Mouse (Mus musculus) lung, embryonic 16.5 days (tissue): ENCODE measurements around the gene Plxdc1. TPM values are rescaled to one million over a fixed set of nuclear protein-coding genes. Genes with fewer than 3 reads are reported as not detected.
A peak's percentile ranks its signal among the peaks of the same experiment; 100 is the strongest.

ENCODE experiments used
- ATAC-seq: fragments of 200-750 bp; cut with Nextera tagmentation; 2 replicates; pipeline ENCODE4 v1.8.0; 2017; ENCODE audit warnings: low read depth, mild to moderate bottlenecking, moderate library complexity
- H3K27ac ChIP-seq: fragments of 300-500 bp; sonication (generic); 2 replicates; pipeline ENCODE4 v1.5.1; 2014; ENCODE audit warnings: mild to moderate bottlenecking, control low read depth, low read length
- H3K27me3 ChIP-seq: fragments of 300-500 bp; sonication (generic); 2 replicates; pipeline ENCODE4 v1.6.1; 2014; ENCODE audit warnings: low read depth, low read length, mixed read lengths; ENCODE audit not compliant: control insufficient read depth, insufficient read depth
- H3K36me3 ChIP-seq: fragments of 300-500 bp; sonication (generic); 2 replicates; pipeline ENCODE4 v1.6.1; 2014; ENCODE audit warnings: low read length; ENCODE audit not compliant: control insufficient read depth, insufficient read depth
- H3K4me1 ChIP-seq: fragments of 300-500 bp; sonication (generic); replicated peaks from 2 replicates; pipeline ENCODE4 v1.6.1; 2014; ENCODE audit warnings: low read length, mixed read lengths; ENCODE audit not compliant: control insufficient read depth, insufficient read depth
- H3K4me2 ChIP-seq: fragments of 300-500 bp; sonication (generic); 2 replicates; pipeline ENCODE4 v1.6.1; 2014; ENCODE audit warnings: low read depth, low read length, control low read depth
- H3K4me3 ChIP-seq: fragments of 300-500 bp; sonication (generic); 2 replicates; pipeline ENCODE4 v1.5.1; 2014; ENCODE audit warnings: mild to moderate bottlenecking, low read length, control low read depth
- H3K9ac ChIP-seq: fragments of 300-500 bp; sonication (generic); 2 replicates; pipeline ENCODE4 v1.6.1; 2014; ENCODE audit warnings: low read length, control low read depth
- H3K9me3 ChIP-seq: fragments of 300-500 bp; sonication (generic); 2 replicates; pipeline ENCODE4 v1.6.1; 2016; ENCODE audit warnings: low read length; ENCODE audit not compliant: control insufficient read depth
- WGBS: fragments of 180-500 bp; shearing (Covaris S2); extraction: QIAGEN DNeasy Blood & Tissue Kit; methylation state at CpG from one replicate; pipeline ENCODE4 v1.1.7; 2014; 5-methylcytosine and 5-hydroxymethylcytosine counted together
- polyA plus RNA-seq: library from polyadenylated mRNA; unstranded; fragments of >200 nt; fragmentation: Nextera tagmentation; extraction: Ambion mirVana; gene quantifications from 2 replicates; pipeline ENCODE4 v1.2.1, GENCODE M21; 2015

The Plxdc1 gene
- polyA plus RNA-seq, 1 experiment from 2014 or later, result 1.6 TPM

- 38% methylated on average over 13 of the region's 13 CpGs for WGBS
- Histone ChIP-seq H3K27me3 (peaks cover 6% of the 10 kb centered on the region), H3K36me3 (peaks cover 2% of the 10 kb centered on the region; the same call in 1 of the 2 replicates)
Measured at GRCm38 (mm10) chr11:98005076-98005475, 18.8 kb upstream of the Plxdc1 start.

GRCm38 (mm10) chr11:98004161-98004560 lies 17.9 kb upstream of the Plxdc1 start:
- Histone ChIP-seq H3K4me3 (no peak overlapping the region), H3K27ac (no peak overlapping the region; the same call in 1 of the 2 replicates), H3K27me3 (peaks cover 6% of the 10 kb centered on the region), H3K36me3 (peaks cover 2% of the 10 kb centered on the region; the same call in 1 of the 2 replicates), H3K4me1 (peaks cover 16% of the 10 kb centered on the region), H3K9me3 (no peaks in the 10 kb centered on the region), H3K9ac (no peak overlapping the region), H3K4me2 (no peak overlapping the region)
- 58% methylated on average over 8 of the region's 8 CpGs for WGBS
- peak; percentile 26; the same call in 1 of the 2 replicates for ATAC-seq

More at GRCm38 (mm10) chr11:98005076-98005475, 18.8 kb upstream of the Plxdc1 start:
- ATAC-seq, result 0 out of 2 replicates have a peak, but pooled peaks have one; percentile 18
- Histone ChIP-seq H3K4me2 (no peak overlapping the region), H3K9ac (no peak overlapping the region), H3K9me3 (no peaks in the 10 kb centered on the region), H3K4me1 (peaks cover 16% of the 10 kb centered on the region), H3K4me3 (no peak overlapping the region), H3K27ac (no peak overlapping the region)

GRCm38 (mm10) chr11:98003171-98003671 lies 17.0 kb upstream of the Plxdc1 start:
- Histone ChIP-seq H3K9ac (peak overlapping the region; percentile 55), H3K36me3 (peaks cover 2% of the 10 kb centered on the region; the same call in 1 of the 2 replicates), H3K4me2 (peak overlapping the region; percentile 38), H3K27ac (no peak overlapping the region), H3K9me3 (no peaks in the 10 kb centered on the region), H3K4me3 (peak overlapping the region; percentile 17; the same call in 1 of the 2 replicates), H3K27me3 (peaks cover 6% of the 10 kb centered on the region), H3K4me1 (peaks cover 16% of the 10 kb centered on the region)
- ATAC-seq, result peak; percentile 50; the same call in 1 of the 2 replicates
- 47% methylated on average over 17 of the region's 17 CpGs for WGBS

- Histone ChIP-seq H3K4me2 (peak overlapping the region; percentile 38), H3K4me3 (peak overlapping the region; percentile 17; the same call in 1 of the 2 replicates), H3K9ac (peak overlapping the region; percentile 55), H3K36me3 (peaks cover 2% of the 10 kb centered on the region; the same call in 1 of the 2 replicates), H3K27ac (no peak overlapping the region), H3K27me3 (peaks cover 6% of the 10 kb centered on the region), H3K4me1 (peaks cover 16% of the 10 kb centered on the region), H3K9me3 (no peaks in the 10 kb centered on the region)
- no peak for ATAC-seq
- 26% methylated on average over 12 of the region's 12 CpGs for WGBS
Measured at GRCm38 (mm10) chr11:98002627-98003026, 16.4 kb upstream of the Plxdc1 start.

- H3K9me3 ChIP-seq, result no peaks in the 10 kb centered on the region
- no peak for ATAC-seq
- H3K36me3 ChIP-seq, result peaks cover 2% of the 10 kb centered on the region; the same call in 1 of the 2 replicates
- no peak overlapping the region for H3K4me3 ChIP-seq
- peaks cover 16% of the 10 kb centered on the region for H3K4me1 ChIP-seq
- H3K9ac ChIP-seq, result no peak overlapping the region
- H3K27me3 ChIP-seq, result peaks cover 6% of the 10 kb centered on the region
- 55% methylated on average over 6 of the region's 6 CpGs for WGBS
- no peak overlapping the region for H3K4me2 ChIP-seq
- no peak overlapping the region for H3K27ac ChIP-seq
Measured at GRCm38 (mm10) chr11:98001986-98002385, 15.7 kb upstream of the Plxdc1 start.

DNA sequence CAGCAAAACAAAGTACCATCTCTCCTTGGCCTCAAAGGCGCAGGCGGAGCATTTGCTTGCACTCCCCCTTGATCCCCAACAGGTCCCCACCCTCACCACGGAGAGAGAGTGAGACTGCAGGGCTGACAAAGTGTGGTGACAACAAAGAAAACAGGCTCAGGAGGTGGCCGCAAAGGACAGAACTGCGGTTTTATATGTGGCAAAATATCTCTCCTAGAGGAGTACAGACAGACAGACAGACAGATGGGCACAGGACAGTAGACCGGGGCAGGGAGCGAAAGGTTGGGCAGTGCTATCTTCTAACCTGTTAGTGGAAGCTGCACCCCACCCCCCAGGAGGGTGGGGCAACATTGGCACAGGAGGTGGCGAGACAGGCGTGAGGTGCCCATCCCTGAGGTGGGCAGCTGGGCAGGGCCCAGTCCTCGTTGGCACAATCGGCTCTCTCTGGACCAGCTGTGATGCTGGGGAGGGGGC lies 15.1 kb upstream of the Plxdc1 start:
- peaks cover 2% of the 10 kb centered on the region; the same call in 1 of the 2 replicates for H3K36me3 ChIP-seq
- H3K9me3 ChIP-seq, result no peaks in the 10 kb centered on the region
- H3K4me3 ChIP-seq, result no peak overlapping the region
- WGBS, result 34% methylated on average over 11 of the region's 11 CpGs
- no peak overlapping the region for H3K9ac ChIP-seq
- no peak overlapping the region for H3K4me2 ChIP-seq
- H3K27ac ChIP-seq, result no peak overlapping the region
- H3K4me1 ChIP-seq, result peaks cover 16% of the 10 kb centered on the region
- H3K27me3 ChIP-seq, result peaks cover 6% of the 10 kb centered on the region
- ATAC-seq, result no peak

DNA sequence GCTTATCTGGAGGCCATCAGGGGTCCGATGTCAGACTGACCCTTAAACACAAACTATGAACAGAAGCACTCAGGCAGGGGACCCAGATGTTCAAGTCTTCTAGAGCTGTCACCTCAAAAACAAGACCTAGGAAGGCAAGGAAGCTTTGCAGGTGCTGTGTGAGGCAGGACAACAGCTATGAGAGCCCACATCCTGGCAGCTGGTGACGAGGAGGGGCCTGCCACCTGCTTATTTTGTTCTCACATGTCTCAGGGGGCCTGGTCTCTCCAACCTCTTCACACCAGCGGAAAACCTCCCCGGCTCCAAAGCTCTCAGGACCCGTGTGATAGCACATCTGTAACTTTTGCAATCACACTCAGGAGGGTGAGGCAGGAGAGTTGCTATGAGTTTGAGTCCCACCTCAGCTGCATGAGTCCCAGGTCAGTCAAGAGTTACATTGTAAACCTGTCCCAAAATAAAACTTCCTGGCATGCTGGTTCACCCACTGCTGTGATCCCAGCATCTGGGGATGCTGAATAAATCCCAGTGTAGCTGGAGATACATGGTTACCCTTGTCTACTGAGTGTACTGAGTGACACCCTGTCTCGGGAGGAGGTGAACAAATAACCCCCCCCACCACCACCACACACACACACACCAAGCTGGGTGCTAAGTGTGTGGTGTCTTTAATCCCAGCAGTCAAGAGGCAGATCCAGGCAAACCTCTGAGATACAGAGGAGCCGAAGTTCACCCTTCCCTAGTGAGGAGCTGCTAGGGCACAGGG lies 14.3 kb upstream of the Plxdc1 start:
- H3K4me1 ChIP-seq, result peaks cover 16% of the 10 kb centered on the region
- WGBS, result 19% methylated on average over 7 of the region's 7 CpGs
- peaks cover 6% of the 10 kb centered on the region for H3K27me3 ChIP-seq
- no peak overlapping the region for H3K27ac ChIP-seq
- ATAC-seq, result no peak
- H3K4me3 ChIP-seq, result no peak overlapping the region
- H3K9me3 ChIP-seq, result no peaks in the 10 kb centered on the region
- no peak overlapping the region for H3K9ac ChIP-seq
- no peak overlapping the region for H3K4me2 ChIP-seq
- peaks cover 2% of the 10 kb centered on the region; the same call in 1 of the 2 replicates for H3K36me3 ChIP-seq

DNA sequence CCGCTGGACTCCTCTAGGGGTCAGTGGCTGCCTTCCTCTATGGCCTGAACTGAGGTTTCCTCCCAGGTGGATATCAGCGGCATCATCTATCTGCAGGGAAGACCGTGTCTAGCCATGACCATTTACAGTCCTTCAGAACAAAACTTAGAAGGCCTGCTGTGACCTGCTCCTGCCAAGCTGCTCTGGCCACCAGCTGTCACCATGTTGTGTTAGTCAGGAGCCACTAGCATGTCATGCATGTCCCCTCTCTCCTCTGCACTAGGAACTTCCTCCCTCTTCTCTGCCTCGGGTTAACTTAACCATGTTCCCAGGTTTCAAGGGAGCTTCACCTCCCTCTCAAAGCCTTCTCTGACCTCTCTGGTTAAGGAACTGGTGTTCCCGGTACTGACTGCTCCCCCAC lies 13.5 kb upstream of the Plxdc1 start:
- WGBS, result 44% methylated on average over 5 of the region's 5 CpGs
- Histone ChIP-seq H3K27ac (no peak overlapping the region), H3K4me1 (peaks cover 21% of the 10 kb centered on the region), H3K9ac (no peak overlapping the region), H3K9me3 (no peaks in the 10 kb centered on the region), H3K4me3 (no peak overlapping the region), H3K36me3 (no peaks in the 10 kb centered on the region; the same call in 1 of the 2 replicates), H3K27me3 (peaks cover 6% of the 10 kb centered on the region), H3K4me2 (no peak overlapping the region)
- no peak for ATAC-seq

DNA sequence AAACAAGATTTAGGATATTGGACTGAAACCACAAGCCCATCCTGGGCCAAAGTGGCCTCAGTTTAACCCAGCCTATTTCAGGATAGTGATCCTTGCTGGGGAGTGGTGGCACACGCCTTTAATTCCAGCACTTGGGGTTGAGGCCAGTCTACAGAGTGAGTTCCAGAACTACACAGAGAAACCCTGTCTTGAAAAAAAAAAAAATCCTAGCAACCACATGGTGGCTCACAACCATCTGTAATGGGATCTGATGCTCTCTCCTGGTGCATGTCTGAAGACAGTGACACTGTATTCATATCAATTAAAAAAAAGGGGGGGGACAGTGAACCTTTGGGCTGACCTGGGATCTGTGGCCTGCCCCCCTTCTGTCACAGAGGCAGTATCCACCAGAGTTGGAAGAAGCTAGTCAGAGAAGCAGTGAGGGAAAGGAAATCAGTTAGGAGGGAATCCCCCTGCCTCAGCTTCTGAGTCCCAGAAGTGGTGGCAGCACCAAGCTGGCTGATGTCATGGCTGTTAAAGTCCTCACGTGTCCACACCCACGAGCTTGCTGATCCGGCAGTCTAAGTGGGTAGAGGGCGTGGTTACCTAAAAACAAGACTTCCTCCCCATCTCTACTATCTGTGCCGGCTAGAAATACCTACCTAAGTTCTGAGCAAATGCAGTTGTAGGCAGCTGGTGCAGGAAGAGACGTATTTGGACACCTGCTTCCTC lies 12.8 kb upstream of the Plxdc1 start:
- H3K4me3 ChIP-seq, result no peak overlapping the region

More for the DNA sequence above, 12.8 kb upstream of the Plxdc1 start:
- no peak for ATAC-seq
- Histone ChIP-seq H3K4me2 (no peak overlapping the region), H3K27me3 (peaks cover 6% of the 10 kb centered on the region), H3K9me3 (no peaks in the 10 kb centered on the region), H3K27ac (no peak overlapping the region), H3K9ac (no peak overlapping the region), H3K4me1 (peaks cover 22% of the 10 kb centered on the region), H3K36me3 (no peaks in the 10 kb centered on the region)
- WGBS, result 41% methylated on average over 7 of the region's 7 CpGs
